Mouse (Mus musculus) gastrocnemius, postnatal 10 days (tissue): Measurements from ENCODE around the gene Grm5. TPM values are rescaled to one million over a fixed set of nuclear protein-coding genes. Genes with fewer than 3 reads are reported as not detected.
A peak's percentile ranks its signal among the peaks of the same experiment; 100 is the strongest.

Source experiments
- DNase-seq: peaks from one replicate; pipeline ENCODE4 v3.0.0; 2021; ENCODE audit warnings: mixed read lengths
- long read RNA-seq, 2 experiments: library from polyadenylated mRNA; stranded (forward); transcript quantifications; one replicate each; pipeline ENCODE4 v2.0.0; 2021
- total RNA-seq, 2 experiments: library from RNA; stranded (reverse); gene quantifications; 2 replicates each; pipeline ENCODE4 v1.2.3; 2021

Grm5 gene
- total RNA-seq: under 1 TPM; 0.18 to 0.21 TPM
- long read RNA-seq, experiment 1: 0 reads
- long read RNA-seq, experiment 2: 0 reads

DNA sequence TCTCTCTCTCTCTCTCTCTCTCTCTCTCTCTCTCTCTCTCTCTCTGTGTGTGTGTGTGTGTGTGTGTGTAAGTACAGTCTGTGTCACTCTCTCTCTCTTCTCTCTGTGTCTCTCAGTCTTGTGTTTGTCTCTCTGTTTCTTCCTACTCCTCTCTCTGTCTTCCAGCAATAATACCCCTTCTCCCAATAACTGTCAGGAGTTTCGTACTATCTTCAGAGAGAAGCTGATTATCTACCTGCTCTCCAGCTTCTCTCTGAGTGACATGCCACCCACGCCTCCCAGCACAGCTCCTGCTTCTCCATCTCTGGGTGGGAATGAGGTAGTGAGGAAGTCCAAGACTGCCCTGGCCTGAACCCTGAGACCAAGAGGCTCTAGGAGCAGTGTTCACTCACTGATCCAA, at the start of gene Grm5:
Grm5 (plus strand) TSS at position 301 of the 400 bp plus-strand sequence.
- no peak for DNase-seq

DNA sequence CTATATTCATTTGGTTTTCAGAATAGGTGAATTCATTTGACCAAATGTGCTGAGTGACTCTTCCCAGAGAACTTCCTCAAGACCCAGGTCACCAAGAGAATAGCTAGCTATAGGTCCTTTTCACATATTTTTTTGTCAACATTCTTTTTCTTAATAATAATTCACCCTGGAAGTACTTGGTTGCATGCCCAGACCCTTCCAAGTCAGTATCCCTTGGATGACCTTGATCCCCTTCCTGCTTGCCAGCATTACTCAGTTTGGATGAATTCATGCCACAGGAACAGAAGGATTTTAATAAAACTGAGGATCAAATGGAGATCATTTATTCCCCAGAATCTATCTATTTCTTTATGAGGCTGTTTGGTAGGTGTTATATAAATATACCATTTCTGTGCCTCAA, 44.9 kb upstream of the Grm5 start:
- no peak for DNase-seq

DNA sequence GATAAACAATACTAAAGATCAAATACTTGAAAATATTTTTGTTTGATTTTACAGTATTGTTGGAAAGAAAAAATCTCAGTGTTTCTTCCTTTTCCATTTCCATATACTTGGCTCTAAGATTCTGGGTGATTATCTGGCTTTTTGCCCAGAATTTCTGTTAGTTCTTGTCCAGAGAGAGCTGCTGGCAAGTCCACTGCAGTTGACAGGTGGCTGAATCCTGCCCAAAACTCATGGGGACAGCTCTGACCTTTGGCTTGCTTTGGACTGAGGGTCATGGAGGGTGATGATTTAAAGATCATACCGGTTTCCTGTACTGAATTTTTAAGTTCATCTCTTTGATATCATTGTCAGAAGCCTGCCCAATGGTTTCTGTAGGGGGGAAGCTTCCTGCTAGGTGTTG, 18.7 kb upstream of the Grm5 start:
- no peak for DNase-seq

DNA sequence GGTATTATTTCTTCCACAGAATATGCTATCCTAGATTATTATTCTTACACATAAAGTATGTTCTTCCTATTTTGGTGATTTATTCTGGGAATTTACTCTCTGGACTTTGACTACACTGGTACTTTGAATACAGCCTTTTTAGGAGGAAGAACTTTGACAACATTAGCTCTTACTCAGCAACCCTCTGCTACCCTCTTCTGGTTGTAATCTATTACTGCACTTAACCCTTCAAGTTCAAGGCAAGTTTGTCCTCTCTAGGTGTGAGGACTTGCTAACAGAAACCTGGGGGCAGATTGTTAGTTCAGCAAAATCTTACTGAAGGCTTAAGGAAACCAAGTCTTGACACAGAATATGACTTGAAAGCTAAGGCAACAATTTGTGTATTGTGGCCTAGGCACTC, 17.5 kb upstream of the Grm5 start:
- no peak for DNase-seq

DNA sequence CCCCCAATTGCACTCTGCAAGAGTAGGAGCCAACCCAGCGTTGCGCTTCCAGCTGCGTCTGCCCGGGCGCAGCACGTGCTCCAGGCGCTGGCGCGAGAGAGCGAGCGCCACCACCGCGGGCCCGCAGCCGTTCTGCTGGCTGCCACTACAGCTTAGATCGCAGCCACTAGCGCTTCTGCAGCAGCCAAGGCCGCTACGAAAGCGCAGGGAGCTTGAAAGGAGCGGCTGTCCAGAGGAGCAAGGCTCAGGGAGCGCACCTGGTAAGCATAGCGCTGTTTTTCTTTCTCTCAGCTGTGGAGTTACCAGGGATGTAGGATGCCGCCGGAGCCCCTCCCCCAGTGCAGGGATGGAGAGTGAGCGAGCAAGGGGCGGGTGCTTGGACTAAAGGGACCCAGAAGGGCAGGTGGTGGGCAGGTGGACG, 323 bp downstream of the Grm5 start:
- DNase-seq: peak; percentile 4

DNA sequence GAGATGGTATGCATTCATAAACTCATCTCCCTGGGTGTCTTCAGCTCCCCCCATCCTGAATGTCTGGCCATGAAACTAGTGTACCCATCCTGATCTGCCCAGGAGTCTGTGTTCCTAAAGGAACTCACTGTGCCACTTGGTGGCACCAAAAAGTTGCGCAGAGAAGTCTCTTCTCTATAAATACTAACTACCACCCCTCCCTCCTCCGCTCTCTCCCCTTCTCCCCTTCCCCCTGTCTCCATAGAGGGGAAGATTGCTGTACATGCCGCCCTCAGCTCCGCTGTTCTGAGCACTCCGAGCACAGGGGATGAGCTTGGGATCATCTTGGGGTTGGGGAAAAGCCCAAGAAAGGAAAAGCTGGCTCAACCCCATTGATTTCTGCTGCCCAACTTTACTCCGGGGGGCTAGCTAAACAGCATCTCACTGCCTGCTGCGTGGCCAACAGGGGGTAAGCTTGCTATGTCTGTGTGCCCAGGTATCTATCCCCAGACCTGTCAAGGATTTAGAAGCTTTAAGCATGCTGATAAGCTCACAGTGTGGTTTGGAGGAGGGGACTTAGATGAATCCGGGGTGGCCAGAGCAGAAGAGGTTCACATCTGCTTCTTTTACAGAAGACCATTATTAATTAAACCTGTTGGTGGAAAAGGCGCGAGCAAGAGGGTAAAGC, 2.4 kb downstream of the Grm5 start:
- no peak for DNase-seq

DNA sequence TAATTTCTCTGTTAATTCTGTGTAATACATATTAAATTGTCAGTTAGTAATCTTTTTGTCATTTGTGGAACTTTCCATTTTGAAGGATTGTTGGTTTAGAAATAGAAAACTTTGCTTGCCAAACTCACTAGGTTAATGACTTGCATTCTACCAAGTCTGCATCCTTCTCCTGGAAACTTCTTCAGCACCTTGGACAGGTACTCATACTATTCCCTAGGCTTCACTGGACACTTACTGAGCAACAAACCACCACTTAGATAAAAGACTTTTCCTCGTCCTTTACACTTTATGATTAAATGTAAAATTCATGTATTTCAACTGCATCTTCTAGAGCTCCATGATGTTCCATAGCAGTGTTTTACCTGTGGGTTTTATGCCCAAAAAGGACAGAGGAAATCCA, 4.0 kb downstream of the Grm5 start:
- no peak for DNase-seq

DNA sequence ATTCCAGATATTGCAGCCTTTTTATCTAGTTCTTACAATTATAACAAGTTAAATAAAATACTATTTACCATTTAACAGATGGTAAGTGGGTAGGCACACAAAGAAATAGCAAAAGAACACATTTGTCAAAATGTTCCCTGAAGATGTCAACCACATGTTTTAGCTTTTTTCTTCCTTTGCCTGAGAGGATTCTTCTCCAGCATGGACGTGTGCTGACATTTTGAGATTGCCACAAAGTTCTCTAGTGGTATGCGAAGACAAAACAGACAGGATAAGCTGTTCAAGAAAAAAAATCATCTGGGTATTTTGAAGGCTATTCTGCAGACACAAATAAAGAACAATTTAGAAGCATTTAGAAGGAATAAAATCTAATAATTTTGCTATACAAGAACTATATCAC, 42.3 kb downstream of the Grm5 start:
- no peak for DNase-seq

DNA sequence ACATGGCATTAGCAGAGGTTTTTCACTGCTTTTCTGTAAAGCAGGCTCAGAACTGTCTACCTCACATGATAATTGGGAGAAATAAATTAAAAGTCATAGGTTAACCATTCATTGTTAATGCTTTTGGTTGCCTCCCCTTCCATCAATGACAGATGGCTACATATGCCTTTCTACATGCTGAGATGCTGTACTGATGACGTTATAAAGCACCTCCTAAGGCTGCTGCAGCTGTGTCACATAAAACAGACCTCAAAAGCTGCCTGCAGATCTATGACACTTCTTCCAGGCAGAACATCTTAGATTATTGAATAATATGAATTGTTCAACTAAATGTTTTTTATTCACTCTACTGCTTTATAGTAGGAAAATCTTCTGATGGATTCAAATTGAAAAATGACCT, 51.6 kb downstream of the Grm5 start:
- no peak for DNase-seq

DNA sequence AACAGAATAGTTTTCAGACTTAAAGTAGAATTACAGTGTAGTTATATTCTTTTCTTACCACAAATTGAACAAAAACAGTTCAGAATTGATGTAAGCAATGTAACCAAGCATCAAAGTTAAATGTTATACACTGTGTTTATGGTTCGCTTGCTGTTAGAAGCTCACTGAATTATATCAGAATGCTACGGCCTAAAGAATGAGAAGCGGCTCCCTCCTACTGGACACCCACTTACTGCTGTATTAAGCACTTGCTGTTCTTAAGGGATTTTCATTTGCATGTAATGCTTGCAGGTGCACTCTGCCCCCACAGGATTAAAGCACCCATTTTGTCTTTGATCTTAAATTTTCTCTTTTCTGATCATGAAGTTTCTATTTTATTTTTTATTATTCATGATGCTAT, 66.6 kb downstream of the Grm5 start:
- DNase-seq: no peak

DNA sequence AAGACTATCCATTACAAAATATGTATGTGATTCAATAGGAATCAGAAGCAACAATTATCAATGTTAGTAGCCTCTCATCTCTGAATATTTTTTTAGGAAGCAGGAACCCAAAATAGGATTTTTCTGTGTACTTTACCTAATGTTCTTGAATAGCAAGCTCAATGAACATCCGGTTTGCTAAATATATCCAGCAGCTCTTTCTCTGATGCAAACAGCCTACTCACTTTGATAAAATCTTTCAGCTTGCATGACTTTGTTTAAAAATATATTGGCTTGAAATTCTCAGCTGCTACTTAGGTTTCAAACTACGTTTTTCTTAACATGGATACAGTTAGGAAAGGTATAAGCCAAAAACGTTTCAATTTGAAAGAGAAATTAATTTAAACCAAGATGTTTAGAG, 77.8 kb downstream of the Grm5 start:
- DNase-seq: no peak

DNA sequence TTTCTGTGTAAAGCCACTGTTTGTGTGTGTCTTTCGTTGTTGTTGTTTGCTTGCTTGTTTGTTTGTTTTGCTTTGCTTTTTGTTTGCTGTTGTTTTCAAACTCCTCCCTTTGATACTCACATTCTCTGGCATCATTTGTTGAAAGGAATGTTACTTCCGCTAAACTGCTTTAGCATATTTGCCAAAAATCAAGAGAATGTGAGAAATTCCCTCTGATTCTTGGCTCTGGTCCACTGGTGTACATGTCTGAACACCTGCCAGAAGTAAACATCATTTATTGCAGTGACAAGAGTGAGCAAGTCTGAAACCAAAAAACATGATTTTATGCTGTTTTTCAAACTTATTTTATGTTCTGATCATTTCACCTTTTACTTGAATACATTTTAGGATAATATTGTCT, 80.1 kb downstream of the Grm5 start:
- DNase-seq: no peak

DNA sequence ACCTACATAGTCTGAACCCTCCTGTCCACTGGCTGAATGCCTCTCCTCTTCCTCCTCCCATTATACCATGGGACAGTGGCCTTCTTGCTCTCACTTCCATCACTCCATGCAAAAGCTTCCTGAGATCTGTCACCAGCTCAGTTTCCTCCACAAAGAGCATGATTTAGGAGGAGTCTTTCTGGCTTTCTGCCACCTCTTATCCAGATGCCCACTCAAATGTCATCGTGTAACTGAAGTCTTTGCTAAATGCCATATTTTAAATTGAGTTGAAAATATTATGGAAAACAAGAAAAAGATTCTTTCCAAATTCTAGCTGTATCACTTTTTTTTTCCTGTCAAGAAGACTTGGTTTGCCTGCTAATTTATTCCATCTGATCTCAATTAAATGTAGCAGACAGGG, 132.4 kb downstream of the Grm5 start:
- DNase-seq: no peak

DNA sequence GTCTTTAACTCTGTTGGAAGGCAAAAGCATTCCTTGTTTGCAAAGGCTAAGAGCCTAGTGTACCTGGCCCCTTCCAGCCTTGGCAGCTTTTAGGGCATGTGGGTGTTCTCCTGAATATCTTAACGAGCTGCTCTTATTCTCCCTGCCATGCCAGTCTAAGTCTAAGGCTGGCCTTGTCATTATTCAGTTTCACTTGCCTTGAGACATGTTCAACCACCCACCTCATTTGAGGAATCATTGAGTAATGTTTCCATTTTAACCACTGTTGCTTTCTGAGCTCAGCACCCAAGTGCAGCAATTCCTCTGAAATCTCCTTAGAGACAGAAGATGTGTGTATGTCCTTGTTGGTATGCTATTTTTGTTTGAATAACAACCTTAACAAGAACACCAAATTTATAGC, 134.7 kb downstream of the Grm5 start:
- DNase-seq: no peak

DNA sequence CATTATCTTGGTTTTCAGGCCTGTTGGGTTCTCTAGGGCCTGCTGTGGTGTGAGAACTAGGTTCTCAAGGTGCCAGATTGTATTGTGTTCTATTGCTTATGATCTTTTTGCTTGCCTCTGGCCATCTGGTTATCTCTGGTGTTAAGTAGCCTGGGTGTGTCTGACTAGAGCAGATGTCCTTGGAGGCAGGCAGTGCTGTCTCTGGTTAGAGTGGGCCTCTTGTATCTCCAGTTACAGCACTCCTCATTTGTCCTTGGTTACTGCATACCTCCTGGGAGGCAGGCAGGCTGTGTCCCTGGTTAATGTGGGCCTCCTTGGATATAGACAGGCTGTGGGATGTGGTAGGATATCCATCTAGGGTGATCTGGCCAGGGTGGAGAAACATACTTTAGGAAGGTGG, 150.5 kb downstream of the Grm5 start:
- no peak for DNase-seq

DNA sequence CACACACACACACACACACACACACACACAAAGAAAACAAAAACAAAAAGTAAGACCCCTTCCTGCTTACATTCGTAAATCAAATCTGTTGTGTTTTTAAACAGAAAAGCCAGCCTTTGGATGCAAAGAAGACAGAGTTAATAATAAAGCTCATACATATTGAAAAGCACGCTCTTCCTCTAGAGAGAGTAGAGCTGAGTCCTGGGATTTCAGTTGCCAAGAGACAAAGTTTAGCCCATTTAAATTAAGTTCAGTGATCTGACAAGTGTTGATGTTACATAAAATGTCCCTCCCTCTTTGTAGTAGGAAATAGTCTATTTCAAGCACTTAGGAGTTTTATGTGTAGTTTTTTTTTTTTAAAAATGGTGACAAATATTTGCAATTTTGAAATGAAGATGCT, 178.0 kb downstream of the Grm5 start:
- DNase-seq: no peak

DNA sequence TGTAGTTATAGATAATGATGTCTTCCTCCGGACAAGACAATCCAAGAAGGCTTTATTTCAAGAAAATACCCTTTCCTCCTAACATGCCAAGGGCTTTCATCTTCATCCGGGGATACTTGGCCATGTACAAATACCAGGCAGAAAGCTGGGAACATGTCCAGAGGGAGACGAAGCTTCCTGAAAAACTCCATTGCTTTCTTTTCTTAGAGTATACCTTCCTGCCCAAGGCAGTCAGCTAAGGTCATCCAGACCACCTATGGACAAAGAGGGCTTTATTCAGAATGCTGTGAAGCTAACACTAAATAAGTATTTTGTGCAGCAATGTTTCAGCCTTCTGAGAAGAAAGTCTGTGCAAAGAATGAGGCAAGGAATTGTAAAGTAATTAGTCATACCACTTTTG, 178.4 kb downstream of the Grm5 start:
- no peak for DNase-seq

DNA sequence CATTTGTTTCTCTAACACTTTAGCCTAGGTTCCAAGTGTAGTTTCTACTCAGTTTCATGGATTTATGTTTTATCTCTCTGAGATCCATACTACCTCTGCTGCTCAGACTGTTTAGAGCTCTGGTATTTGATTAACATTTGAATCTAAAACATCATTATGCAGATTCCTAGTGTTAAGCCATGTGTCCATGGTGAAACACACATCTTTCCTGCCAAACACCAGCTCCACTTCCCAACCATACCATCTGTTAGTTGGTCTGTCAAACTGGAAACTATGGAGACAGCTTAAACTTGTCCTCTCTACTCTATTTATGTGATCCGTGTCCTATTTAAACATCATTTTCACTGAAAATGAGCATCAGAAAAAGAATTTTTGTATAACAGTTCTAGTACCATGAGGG, 203.6 kb downstream of the Grm5 start:
- no peak for DNase-seq

DNA sequence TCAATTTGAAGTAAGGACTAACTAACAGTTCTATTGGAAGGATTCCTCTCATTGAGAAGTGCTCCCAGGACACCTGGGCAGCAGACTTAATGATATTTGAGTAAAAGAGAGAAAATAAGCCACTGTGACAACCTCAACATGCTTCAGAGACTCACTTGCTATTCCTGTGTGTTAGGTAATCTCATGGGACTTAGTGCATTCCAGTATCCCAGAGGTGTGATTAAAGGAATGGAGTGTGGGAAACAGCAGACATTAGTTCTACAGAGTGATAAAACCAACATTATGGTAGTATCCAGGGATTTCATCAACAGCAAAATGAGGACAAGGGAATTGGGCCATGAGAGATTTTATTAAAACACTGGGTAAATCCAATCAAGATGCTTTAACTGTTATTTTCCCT, 205.0 kb downstream of the Grm5 start:
- DNase-seq: no peak

DNA sequence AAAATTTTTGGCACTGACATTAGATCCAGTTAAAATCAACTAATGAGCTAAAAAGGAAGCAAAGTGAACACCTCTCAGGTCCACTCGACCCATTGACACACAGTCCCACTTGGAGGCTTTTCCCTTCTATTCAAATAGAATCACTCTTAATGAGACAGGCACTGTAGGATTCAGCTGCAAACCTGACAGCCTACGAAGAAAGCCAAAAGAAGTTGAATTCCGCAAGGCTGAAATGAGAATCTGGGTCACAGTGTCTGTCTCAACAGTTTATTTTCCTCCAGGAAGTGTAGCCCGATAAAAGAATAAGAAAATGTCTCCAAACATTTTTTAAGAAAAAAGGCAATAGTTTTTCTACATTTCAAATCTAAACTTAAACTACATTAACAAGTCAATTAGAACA, 209.9 kb downstream of the Grm5 start:
- DNase-seq: no peak

DNA sequence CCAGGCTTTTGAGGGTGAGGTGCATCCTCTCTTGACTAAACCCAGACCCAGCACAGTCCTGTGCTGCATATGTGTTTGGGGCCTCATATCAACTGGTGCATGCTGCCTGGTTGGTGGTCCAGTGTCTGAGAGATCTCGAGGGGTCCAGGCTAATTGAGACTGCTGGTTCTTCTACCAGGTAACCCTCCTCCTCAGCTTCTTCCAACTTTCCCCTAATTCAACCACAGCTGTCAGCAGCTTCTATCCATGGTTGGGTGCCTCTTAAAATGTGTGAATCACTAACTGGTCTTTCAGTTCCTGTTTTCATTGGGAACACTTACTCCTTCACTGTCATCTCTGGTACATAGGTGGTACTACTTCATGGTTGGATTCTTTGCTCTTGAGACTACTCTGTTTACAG, 240.9 kb downstream of the Grm5 start:
- DNase-seq: no peak

DNA sequence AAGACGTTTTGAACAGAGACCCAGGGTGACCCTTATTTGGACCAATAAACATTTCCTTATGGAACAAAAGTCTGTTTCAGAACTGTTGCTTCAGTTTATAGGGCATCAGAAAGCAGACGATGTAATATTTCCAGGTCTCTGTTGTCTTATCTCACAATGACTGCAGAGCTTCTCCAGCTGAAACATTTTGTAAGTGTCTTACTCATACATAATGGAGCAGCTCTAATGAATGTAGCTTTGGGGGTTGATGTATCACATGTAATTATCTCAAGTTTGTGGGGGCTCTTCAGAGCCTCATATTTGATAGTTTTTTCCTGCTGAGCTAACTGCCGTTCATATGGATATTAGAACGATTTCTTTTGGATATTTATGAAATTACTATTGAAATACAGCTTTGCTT, 250.7 kb downstream of the Grm5 start:
- no peak for DNase-seq

DNA sequence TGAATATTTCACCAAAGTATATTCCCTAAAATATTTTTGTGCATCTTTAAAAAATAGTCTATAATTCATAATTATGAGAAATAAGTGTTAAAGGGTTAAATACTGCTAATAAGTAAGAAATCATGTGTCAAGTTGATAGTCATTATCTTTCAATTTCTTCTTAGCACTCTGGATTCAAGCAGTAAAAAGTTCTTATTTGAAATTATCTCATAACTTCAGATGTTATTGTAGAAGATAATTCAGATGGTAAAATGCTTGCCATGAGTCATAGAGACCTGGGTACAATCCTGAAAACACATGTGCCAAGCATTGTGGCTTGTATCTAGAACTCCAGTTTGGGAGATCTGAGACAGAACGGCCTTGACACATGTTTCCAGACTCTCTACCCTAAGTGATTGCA, 254.6 kb downstream of the Grm5 start:
- DNase-seq: no peak

DNA sequence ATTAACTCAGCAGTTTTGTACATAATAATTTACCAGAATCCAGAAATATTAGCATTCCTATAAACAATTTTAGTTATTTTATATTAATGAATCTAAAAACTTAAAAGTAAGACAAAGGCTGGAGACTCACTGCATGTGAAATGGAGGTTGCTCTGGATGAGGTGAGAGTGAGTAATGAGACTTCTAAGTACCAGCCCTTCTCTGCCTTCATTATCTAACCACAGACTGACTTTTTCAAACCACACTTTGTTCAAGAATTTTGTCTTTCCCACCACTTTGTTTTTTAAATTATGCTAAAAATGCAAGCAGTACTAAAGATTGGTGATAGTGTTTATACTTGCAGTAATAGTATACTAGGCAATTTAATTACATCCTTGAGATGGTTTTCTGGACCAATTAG, 259.5 kb downstream of the Grm5 start:
- DNase-seq: no peak

DNA sequence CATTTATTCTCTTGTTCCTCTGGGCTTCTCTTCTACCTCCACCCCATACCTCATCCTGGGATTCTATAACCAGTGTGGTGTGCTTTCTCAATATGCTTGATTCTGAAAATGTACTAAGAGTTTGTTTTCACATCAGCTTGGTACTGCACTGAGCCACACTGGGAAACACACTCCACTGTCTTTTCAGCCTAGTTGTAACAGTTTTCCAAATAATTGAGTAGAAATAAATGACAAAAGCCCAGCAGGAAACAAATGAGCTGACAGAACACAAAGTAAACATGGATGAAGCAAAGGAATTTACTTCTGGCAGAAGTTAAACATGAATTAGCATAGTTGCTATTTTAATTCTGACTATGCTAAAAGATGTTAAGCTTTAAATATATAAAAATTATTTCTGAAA, 262.1 kb downstream of the Grm5 start:
- DNase-seq: no peak
